Mouse (Mus musculus): ENCODE measurements around the gene Sox8. TPM values are rescaled to one million over a fixed set of nuclear protein-coding genes. Genes with fewer than 3 reads are reported as not detected.

Gene Sox8
- total RNA-seq, 2 experiments from 2014 or later, result 0.37 to 0.59 TPM

- DNase-seq (ENCODE audit: low spot score), result peak; percentile 7
Measured at GRCm38 (mm10) chr17:25579332-25580047, 9.0 kb upstream of the Sox8 start.

GRCm38 (mm10) chr17:25578920-25579319 is 8.4 kb upstream of the Sox8 start, which contains the start of gene Lmf1:
Gene Lmf1 (plus strand): TSS chr17:25579085.
- peak; percentile 97 for DNase-seq (ENCODE audit: low spot score)

GRCm38 (mm10) chr17:25577702-25578101 is 7.2 kb upstream of the Sox8 start:
- no peak for DNase-seq (ENCODE audit: low spot score)

- DNase-seq (ENCODE audit: low spot score), result no peak
Measured at GRCm38 (mm10) chr17:25577263-25577662, 6.8 kb upstream of the Sox8 start.

DNA sequence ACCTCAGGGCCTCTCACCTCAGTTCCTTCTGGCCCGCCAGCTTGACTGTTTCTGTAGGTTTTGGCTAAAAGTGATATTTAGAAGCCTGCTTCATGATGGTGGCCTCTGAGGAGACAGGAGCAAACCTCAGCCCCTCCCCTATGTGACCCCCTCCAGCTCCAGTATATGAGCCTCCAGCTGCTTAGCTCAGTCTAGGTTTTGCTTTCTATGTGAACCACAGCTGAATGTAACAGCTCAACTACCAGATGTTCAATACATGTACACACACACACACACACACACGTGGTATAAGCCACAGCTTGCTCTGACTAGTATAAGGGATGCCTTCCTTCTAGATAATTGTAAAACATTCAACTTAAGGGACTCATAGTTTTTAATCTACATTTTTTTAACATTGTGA is 5.5 kb upstream of the Sox8 start:
- no peak for DNase-seq (ENCODE audit: low spot score)

- no peak for DNase-seq (ENCODE audit: low spot score)
Measured at GRCm38 (mm10) chr17:25575208-25575971, 4.9 kb upstream of the Sox8 start.

DNA sequence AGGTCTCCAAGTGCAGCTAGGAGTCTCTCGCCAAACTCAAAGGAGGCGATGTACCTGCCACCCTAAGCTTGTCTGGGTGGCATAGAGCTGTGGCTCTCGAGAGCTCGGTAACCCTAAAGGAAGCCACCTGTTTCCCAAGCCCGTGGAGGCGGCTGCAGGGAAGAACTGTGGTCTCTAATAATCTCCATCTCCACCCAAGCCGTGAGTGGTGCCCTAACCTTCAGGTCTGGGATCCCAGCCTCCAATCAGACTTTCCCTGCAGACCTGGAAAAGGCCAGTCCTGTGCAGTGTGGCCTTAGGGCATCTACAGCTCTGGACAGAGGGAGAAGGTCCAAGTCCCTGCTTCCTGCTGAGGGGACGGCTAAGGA is 951 bp upstream of the Sox8 start:
- DNase-seq (ENCODE audit: low spot score), result no peak

- no peak for DNase-seq (ENCODE audit: low spot score)
Measured at GRCm38 (mm10) chr17:25569833-25570647, 446 bp downstream of the Sox8 start.

DNA sequence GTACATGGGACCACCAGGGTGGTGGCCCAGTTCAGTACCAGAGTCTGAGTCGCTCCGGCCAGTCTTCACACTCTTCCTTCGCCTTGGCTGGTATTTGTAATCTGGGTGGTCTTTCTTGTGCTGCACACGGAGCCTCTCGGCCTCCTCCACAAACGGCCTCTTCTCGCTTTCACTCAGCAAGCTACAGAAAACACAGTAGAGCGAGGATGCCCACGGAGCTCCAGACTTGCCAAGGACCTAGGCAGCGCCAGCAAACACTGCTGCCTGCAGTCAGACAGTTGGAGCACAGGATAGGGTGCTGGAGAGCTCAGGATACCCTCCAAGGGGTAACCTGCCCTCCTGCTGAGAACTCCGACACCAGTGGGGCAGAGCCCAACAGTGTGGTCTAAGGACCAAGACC is 1.6 kb downstream of the Sox8 start:
- DNase-seq (ENCODE audit: low spot score), result no peak

DNA sequence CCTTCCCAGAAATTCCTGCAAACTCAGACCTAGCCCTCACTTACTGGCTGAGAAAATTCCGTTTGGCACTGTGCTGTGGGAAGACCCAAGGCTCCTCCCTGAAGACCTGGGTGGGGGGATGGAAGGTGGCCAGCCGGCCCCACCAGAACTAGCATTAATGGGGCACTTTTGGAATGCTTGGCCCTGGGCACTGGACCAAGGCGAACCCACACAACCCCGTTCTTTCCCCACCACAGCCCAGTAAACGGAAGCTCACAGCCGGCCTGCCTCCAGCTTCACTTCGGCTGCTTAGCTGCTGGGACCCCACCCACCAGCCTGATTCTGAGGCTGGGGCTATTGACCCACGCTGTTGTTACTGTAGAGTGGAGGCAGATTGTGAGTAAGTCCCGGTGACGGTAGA is 2.3 kb downstream of the Sox8 start:
- no peak for DNase-seq (ENCODE audit: low spot score)

DNA sequence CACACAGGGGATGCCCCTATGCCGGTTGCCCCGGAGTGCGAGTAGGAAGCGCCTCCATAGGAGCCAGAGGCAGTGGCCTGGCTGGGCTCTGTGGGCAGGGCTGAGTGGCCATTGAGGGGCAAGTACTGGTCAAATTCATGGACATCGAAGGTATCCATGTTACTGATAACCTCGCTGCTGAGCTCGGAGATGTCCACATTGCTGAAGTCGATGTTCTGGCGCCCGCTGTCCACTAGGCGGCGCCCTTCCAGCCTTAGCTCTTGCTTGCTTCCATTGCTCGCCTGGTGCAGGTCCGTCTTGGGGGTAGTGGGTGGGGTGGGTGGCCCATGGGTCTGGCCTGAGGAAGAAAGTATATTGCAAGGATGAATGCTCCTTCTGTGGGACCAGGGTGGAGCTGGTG is 2.7 kb downstream of the Sox8 start:
- DNase-seq (ENCODE audit: low spot score), result peak; percentile 60

GRCm38 (mm10) chr17:25567261-25567660 is 3.2 kb downstream of the Sox8 start:
- DNase-seq (ENCODE audit: low spot score), result no peak

DNA sequence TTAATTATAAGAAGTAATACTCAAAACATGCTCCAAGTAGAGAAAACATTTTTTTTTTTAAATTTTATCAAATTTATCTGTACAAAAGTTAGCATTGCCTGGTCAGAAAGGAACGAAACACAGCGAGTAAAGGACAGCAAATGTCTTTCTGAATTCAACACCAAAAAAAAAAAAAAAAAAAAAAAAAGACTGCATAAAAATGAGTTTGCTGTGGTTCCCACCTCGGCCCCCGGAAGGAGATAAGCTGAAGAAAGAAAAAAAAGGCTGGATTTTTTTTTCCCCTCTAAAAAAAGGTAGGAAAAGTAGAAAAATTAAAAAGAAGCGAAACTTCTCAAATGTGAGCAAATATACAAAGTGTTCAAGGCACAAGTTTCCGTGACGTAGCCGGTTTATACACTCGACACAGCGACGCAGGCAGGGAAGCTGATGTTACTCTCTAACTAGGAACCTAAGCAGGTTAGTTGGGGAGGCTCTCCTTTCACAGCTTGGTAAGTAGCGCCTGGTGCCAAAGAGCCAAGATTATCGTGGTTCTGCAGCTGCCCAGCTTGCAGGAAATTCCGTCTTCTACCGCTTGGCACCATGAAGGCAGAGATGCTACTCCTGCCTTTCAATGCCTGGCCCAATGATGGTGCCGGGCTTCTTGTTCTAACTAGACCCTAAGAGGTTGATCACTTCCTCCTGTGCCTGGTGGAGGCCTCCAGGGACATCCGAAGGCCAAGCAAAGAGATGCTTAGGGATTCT is 4.5 kb downstream of the Sox8 start:
- no peak for DNase-seq (ENCODE audit: low spot score)

GRCm38 (mm10) chr17:25565244-25565643 is 5.2 kb downstream of the Sox8 start:
- no peak for DNase-seq (ENCODE audit: low spot score)

- no peak for DNase-seq (ENCODE audit: low spot score)
Measured at GRCm38 (mm10) chr17:25564481-25564880, 6.0 kb downstream of the Sox8 start.

- DNase-seq (ENCODE audit: low spot score), result no peak
Measured at GRCm38 (mm10) chr17:25561223-25562028, 9.1 kb downstream of the Sox8 start.

- DNase-seq (ENCODE audit: low spot score), result no peak
Measured at GRCm38 (mm10) chr17:25560554-25561222, 9.8 kb downstream of the Sox8 start.

- DNase-seq (ENCODE audit: low spot score), result no peak
Measured at GRCm38 (mm10) chr17:25559634-25560033, 10.9 kb downstream of the Sox8 start.

- no peak for DNase-seq (ENCODE audit: low spot score)
Measured at GRCm38 (mm10) chr17:25556630-25557354, 13.7 kb downstream of the Sox8 start.

Measured in gastrocnemius, adult 18-20 months (tissue).